Mouse (Mus musculus) Muller cell, postnatal 12 days (primary cell): ENCODE measurements around the gene Aipl1.

Experiments used
- DNase-seq: peaks from one replicate; pipeline ENCODE4 v3.0.0-alpha.2; 2015; ENCODE audit errors: inconsistent ontology term

The Aipl1 gene

DNA sequence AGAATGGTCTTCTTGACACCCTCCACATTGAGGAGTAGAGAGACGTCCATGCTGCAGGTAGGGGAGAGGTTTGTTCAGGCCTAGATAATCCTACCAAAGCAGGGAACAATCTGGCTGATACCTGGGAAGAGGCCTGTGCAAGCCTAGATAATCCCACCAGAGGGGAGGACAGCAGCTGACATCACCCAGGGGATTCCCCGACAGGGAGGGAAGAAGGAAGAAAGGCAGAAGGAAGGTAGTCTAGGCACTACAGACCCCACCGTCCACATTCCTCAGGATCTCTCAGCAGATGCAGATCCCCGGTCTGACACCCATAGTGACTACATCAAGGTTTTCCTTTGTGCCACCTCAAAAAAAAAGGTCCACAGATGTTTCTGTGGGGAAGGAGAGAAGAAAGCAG, at the start of gene Aipl1:
TSS of gene Aipl1 (minus strand) at position 101 of the 400 bp plus-strand sequence.
- DNase-seq: no peak

GRCm38 (mm10) chr11:72086251-72087046, 49.1 kb upstream of the Aipl1 start:
- DNase-seq: no peak

DNA sequence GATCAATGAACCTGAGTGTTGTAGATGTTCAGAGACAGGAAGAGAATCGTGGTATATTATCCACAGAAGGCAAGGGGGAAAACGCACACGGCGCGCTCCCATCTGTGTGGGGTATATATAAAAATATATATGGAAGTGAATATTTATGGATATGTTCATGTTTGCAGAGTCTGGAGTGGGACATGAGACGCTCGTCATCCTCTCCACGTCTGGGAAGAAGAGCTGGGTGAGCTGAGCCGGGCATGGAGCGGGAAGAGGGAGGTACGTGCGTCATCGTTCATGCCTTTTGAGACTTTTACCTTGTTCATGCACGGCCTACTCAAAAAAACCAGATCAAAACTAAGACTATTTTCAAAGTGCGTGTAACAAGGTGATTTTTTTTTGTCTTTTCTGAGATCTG, 47.0 kb upstream of the Aipl1 start:
- no peak for DNase-seq

GRCm38 (mm10) chr11:72082601-72083000, 45.3 kb upstream of the Aipl1 start:
- no peak for DNase-seq

- no peak for DNase-seq
These were observed 43.2 kb upstream of the Aipl1 start for GRCm38 (mm10) chr11:72080461-72080860.

DNA sequence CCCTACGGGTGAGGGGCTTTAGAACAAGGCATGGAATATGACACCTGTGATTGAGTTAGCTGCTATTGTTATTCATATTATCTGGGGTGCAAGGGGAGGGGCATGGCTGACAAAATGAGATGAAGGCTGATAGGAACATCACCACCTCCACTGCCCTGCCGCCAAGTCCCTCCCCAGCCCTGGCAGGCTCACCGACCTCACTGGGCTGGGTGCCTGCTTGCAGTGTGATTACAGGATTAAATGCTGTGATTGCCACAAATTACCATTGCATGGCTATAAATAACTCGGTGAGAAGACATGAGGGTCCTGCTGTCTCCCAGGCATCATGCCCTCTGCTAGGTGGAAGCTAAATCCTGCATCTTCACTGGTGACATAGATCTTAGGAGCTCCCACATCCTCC, 41.3 kb upstream of the Aipl1 start:
- no peak for DNase-seq

DNA sequence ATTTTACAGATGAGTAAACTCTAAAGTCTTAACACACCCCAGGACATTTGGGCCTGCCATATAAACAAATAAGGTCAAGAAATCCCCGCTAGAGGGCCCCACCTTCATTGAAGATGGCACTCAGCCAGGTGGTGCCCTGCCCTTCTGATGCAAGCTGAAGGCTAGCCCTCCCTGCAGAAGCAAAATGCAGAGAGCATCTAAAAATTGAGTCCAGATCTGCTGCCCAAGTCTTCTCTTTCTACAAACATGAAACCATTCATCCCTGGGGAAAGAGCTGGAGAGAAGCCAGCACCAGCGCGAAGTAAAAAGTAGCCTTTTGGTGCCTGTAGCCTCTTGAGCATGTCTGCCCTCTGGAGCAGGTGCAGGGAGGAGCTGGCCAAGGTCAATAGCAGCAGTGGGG, 40.7 kb upstream of the Aipl1 start:
- DNase-seq: no peak

- no peak for DNase-seq
These were observed 36.9 kb upstream of the Aipl1 start for GRCm38 (mm10) chr11:72074230-72074629.

DNA sequence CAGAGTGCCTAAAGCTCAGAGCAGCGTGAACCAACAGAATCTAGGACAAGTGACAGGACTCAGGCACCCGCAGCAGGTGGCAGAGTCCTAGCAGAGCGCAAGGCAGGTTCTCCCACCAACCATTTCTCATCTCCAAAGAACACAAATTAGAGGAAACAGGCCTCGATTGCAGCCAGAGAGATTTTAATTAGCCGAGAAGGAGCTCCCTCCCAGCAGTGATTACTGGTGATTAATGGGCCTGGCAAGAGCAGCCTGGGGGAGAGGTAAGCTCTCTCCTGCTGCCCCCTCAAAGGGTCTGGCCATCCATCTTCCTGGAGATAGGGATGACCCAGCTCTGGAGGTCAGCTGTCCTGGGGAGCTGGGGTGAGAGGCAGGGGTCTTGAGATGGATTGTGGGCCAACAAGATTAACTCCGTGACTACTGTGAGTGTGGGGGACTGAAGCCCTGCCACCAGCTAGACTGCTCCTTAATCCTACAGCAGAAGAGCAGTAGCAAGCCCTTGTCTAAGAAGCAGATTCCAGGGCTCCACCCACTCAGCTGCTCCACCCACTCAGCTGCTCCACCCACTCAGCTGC, 35.1 kb upstream of the Aipl1 start:
- no peak for DNase-seq

DNA sequence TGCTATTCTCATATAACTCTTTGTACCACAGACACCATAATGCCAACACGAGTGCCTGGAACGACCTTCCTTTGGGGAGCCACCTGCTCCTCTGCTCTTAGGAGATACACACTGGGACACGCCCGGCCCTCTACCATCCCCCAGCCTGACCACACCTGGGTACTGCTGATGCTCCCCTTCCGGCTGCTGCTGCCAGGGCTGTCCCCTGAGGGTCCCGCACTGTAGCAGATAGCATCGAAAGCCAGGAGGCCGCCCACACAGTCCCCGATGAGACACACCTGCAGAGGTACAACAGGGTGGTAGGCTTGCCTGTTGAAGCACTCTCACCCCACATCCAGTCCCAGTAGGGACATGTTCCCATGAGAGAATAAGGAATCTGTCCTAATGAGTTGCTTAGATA, 33.4 kb upstream of the Aipl1 start:
- no peak for DNase-seq

DNA sequence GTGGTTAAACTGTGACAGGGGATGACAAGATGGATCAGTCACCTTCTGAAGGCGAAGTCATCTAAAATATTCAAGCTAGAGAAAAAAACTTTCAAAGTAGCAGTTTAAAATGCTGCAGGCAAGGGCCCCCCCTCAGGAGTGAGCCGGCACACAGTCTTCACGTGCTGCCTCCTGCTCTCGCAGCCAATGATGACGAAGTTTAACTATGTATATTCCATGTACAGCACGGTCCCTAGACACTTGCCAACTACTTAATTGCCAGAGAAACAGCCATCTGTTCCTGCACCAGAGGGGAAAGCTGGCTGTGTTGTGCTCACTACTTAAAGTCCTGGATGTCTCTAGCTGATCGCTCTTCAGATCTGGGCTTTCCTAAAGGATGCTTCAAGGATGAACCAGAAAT, 30.7 kb upstream of the Aipl1 start:
- DNase-seq: no peak

DNA sequence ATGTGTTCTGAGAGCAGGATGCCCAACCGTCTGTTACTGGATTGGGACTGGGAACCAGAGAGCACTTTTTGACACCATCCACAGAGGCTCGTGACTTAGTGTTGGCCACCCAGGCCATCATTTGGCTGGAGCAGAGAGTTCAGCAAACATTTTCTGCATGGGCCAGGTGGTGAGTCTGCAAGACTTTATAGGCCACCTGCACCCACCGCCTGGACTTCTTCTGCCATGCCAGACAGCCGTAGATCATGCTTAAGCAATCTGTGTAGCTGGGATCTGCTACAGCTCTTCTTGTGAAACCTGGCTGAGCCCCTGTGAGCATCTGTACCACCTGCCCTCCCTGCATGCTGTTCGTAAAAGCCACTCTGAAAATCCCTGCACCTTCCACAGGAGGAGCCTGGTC, 30.0 kb upstream of the Aipl1 start:
- DNase-seq: no peak

- no peak for DNase-seq
These were observed 29.0 kb upstream of the Aipl1 start for GRCm38 (mm10) chr11:72066330-72066729.

GRCm38 (mm10) chr11:72065103-72065502, 27.8 kb upstream of the Aipl1 start:
- DNase-seq: peak; percentile 53

GRCm38 (mm10) chr11:72064414-72064813, 27.1 kb upstream of the Aipl1 start:
- DNase-seq: no peak

GRCm38 (mm10) chr11:72061093-72061620, 23.8 kb upstream of the Aipl1 start:
- no peak for DNase-seq

GRCm38 (mm10) chr11:72060416-72060815, 23.1 kb upstream of the Aipl1 start:
- no peak for DNase-seq

DNA sequence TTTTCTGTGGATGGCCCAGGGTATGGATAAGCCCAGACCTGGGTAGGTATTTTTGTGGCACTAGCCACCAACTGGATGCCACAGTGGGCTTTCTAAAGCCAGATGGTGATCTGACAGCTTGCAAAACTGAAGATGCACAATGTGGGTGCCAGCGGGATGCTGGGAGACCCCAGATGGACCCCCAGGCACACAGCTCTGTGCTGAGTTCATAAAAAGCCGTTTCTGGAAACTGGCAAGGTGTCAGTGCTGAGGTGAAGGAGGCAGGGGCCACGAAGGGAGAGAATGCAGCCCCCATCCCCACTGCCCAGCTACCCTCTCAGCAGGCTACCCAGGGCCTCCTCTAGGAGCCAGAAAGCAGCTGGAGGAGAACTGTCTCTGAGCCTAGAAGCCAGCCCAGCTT, 19.9 kb upstream of the Aipl1 start:
- no peak for DNase-seq

GRCm38 (mm10) chr11:72055176-72055575, 17.9 kb upstream of the Aipl1 start:
- no peak for DNase-seq

- peak; percentile 61 for DNase-seq
These were observed 15.3 kb upstream of the Aipl1 start for GRCm38 (mm10) chr11:72052636-72053035.

GRCm38 (mm10) chr11:72052221-72052620, 14.9 kb upstream of the Aipl1 start:
- peak; percentile 78 for DNase-seq

GRCm38 (mm10) chr11:72050895-72051858, 13.9 kb upstream of the Aipl1 start:
- peak; percentile 30 for DNase-seq
